Mouse (Mus musculus) gastrocnemius, postnatal 14 days (tissue): Measurements from ENCODE around the gene Fam163a. TPM values are rescaled to one million over a fixed set of nuclear protein-coding genes. Genes with fewer than 3 reads are reported as not detected.

ENCODE experiments used
- DNase-seq: peaks from one replicate; pipeline ENCODE4 v3.0.0; 2021; ENCODE audit warnings: mixed read lengths
- intact Hi-C: fragments of 180-260 bp; cut with DNase I; formaldehyde crosslinking; loops from one replicate; pipeline ENCODE4 v1.15.1; 2025; ENCODE audit warnings: low total_unique reads
- total RNA-seq, 2 experiments: library from RNA; stranded (reverse); gene quantifications; 2 replicates each; pipeline ENCODE4 v1.2.3; 2021

The Fam163a gene
- total RNA-seq, 2 experiments from 2014 or later, result not detected

DNA sequence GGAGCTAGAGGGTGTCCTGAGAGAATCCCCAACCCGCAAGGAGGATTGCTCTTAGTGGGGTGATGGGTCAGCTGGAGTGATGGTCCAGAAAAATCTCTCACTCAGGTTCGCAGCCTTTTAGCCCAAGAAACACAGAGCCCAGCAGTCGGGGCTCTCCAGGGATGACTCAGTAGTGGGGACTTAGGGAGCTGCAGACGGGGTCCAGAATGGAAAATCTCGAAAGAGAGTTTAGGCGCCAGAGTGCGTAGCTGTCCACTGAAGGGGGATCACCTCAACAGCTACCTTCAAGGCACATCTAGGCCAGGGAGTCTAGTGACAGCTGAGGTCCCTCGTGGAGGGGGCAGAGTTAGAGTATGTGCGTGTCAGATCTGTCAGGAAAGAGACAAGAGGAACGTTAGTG is 338 bp upstream of the Fam163a start:
- DNase-seq, result no peak
- intact Hi-C loops, result no loop called here

- no peak for DNase-seq
Measured at GRCm38 (mm10) chr1:156203961-156204655, 718 bp downstream of the Fam163a start.

DNA sequence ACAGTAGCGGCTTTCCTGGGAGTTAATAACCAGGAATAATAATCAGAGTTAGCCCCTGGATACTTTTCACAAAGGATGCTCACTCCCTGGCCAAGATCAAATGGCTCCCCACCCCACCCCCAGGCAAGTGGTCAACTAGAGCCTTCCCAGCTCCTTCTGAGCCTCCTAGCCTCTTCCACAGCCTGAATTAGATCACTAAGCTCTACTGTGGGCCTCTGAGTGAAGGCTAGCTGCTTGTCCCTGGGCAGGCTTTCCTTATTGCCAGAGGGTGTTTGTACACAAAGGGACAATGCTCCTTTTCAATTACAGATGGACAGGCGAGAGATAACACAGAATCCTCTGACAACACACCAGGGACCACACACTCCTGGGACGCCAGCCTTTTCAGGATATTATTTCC is 2.2 kb downstream of the Fam163a start:
- no peak for DNase-seq
- intact Hi-C loops, result no loop called here

More at GRCm38 (mm10) chr1:156203961-156204655, 718 bp downstream of the Fam163a start:
- intact Hi-C loops, result no loop called here

DNA sequence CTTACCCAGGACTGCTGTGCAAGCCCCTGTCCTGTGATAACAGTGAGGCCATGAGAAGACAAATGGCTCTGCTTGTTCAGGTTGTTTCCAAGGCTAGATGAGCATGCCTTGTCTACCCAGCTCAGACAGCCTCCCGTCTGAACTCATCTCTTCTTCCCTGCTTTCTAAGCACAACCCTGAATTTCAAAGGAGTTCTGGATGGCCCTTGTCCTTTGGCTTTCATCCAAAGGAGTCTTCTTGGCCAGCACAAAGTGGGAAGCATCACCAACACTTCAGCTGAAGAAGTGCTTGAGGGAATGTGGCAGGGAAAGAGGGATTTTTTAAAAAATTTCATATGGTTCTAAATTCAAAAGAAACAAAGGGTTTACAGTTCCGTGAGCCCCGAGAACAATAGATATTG is 3.8 kb downstream of the Fam163a start:
- no peak for DNase-seq
- intact Hi-C loops, result no loop called here

GRCm38 (mm10) chr1:156197588-156197987 is 7.2 kb downstream of the Fam163a start:
- DNase-seq, result no peak

GRCm38 (mm10) chr1:156193292-156193691 is 11.5 kb downstream of the Fam163a start:
- no peak for DNase-seq
- intact Hi-C loops, result no loop called here

More at GRCm38 (mm10) chr1:156197588-156197987, 7.2 kb downstream of the Fam163a start:
- intact Hi-C loops, result no loop called here

DNA sequence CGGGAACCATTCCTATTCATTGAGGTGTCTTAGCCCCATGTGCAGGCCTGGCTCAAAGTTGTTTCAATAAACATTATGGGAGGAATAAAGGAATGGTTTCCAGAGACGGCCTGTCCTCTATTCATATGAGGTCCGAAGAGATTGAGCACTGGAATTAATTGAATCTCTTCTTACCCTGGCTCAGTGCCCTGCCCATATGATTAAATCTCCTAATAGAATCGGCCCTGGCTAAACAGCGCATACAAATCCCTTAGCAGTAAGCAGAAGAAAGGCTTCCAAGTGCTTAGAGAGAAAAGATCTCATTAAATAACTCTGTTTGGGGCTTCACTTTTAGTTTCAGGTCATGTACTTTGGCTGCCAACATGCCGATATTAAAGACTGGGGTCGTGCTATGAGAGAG is 12.0 kb downstream of the Fam163a start:
- intact Hi-C loops, result no loop called here
- DNase-seq, result no peak

DNA sequence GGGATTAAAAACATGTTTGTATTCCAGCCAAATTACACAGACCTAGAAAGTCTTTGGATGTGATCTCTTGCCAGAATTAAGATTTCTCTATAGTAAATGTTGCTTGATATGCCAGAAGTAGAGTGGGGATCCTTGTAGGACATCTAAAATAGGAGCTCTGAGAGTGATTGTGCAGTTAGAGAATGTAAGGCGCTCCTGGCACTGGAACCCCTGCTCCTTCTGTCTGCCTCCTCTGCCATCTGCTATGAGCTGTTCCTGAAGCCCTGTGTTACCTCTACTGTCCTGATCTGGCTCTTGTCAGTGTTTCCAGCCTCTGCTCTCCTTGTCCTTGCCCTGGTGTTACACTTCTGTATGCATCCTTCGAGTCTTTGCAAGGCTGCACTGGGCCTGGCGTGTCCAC is 18.2 kb downstream of the Fam163a start:
- intact Hi-C loops, result no loop called here
- DNase-seq, result no peak

DNA sequence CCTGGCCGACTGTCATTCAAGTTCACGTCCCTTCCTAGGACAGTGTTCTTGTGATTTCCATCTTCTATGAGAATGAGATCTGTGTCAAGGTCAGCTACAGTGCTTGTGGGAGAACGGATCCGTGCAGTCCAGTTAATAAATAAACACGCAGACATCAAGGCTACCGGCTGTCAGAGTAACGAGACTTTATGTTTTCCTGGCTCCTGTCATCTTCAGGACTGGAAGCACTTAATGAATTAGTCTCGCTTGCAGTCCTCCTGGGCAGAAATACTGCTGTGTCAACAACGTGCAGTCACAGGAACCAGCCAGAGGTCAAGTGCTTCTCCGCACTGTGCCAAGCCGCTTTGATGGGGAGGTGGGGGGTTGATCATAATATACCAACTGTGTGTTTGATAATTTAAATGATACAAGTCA is 20.7 kb downstream of the Fam163a start:
- DNase-seq, result no peak
- intact Hi-C loops, result no loop called here

- DNase-seq, result no peak
- intact Hi-C loops, result no loop called here
Measured at GRCm38 (mm10) chr1:156183176-156183958, 21.5 kb downstream of the Fam163a start.

- peak; percentile 22 for DNase-seq
- intact Hi-C loops, result no loop called here
Measured at GRCm38 (mm10) chr1:156179875-156180274, 25.0 kb downstream of the Fam163a start.

DNA sequence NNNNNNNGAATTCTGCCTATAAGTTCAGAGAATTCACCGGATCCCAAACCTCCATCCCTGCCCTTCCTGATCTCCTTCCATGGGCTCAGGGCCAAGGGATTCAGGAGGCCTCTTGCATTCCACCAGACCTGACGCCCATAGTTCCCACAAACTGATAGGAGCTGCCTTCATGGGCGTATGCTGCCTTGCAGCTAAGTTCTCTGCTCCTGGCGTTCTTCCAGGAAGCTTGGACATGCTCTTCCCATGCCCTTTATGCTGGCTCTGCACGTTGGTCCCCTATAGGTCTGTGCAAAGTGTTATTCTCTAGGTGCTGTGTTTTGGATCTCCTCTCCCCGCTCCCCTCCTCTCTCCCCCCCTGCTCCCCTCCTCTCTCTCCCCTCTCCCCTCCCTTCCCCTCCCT is 36.1 kb downstream of the Fam163a start:
- intact Hi-C loops, result no loop called here
- DNase-seq, result no peak

GRCm38 (mm10) chr1:156116770-156117169 is 88.1 kb downstream of the Fam163a start:
- no peak for DNase-seq
- intact Hi-C loops, result no loop called here

DNA sequence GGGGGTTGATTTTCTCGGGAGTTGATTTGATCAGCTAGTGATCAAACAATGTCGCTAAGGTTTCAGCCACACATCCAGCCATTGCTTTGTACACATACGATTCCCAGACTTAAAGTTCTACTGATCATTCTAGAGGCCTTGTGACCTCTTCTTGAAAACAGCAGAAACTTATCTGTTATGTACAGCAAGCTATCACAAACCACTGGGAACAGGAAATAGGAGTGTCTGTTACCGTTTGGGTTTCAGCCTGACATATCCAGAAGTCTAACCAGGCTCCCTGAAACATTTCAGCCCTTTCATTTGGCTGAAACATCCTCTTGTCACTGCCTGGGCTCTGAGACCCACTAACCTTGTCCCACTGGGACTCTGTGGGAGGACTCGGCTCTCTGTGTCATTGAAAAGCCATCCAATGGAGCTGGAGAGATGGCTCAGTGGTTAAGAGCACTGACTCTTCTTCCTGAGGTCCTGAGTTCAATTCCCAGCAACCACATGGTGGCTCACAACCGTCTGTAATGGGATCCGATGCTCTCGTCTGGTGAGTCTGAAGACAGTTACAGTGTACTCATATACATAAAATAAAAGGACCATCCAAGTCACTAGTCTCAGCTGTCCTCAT is 90.8 kb downstream of the Fam163a start:
- no peak for DNase-seq
- intact Hi-C loops, result no loop called here

GRCm38 (mm10) chr1:156112142-156112541 is 92.7 kb downstream of the Fam163a start:
- no peak for DNase-seq

DNA sequence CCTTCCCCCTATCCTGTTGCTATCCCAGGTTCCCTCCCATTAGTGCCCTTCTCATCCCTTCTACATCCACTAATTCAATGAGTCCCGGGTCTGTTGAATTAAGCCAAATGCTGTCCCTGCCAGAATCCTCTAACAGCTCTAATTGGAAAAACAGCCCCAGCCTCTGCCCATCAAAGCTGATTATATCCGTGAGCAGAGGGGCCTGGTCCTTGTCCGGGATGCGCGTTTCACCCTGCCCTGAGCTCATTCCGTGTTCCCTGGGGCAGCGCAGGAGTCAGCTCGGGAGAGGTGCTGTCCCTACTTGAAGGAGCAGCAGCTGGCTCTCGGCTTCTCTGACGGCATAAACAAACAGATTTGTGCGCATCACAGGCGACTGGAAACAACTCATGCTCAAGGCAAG is 93.1 kb downstream of the Fam163a start:
- DNase-seq, result no peak
- intact Hi-C loops, result no loop called here

More at GRCm38 (mm10) chr1:156112142-156112541, 92.7 kb downstream of the Fam163a start:
- intact Hi-C loops, result no loop called here

- DNase-seq, result no peak
- intact Hi-C loops, result no loop called here
Measured at GRCm38 (mm10) chr1:156111090-156111489, 93.7 kb downstream of the Fam163a start.

- intact Hi-C loops, result no loop called here
Measured at GRCm38 (mm10) chr1:156108400-156108799, 96.4 kb downstream of the Fam163a start.

DNA sequence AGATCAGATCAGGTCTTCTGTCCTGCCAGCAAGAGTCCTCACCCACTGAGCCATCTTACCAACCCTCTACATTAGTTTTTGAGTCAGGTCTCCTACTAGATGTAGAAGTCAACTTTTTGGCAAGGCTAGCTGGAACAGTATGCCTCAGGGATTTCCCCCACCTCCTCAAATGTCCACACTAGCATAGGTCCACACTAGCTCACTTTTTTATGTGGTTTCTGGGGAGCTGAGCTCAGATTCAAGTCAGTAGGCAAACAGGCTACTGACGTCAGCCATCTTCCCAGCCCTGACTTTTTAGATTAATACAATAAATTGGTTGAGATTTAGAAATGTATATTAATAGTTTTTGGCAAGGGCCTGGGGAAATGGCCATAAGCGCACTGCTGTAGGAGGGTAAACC is 97.4 kb downstream of the Fam163a start:
- DNase-seq, result no peak
- intact Hi-C loops, result no loop called here

More at GRCm38 (mm10) chr1:156108400-156108799, 96.4 kb downstream of the Fam163a start:
- no peak for DNase-seq

DNA sequence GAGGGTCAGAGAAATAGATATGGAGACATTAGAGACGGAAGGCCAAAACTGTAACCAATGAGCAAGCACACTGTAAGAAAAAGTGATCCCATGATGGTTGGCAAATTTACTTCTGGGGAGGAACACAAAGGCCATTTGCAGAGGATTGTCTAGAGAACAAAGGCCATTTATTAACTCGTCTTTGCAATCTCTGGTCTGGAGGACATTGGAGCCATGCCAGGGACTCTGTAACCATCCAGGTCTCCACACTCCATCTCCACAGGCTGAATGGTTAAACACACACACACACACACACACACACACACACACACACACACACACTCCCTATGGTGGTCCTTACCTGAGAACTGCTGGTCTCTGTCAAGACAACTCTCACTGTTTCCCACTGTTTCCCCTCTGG is 99.4 kb downstream of the Fam163a start:
- no peak for DNase-seq
- intact Hi-C loops, result no loop called here
